ENCODE assay signal across 19 mouse cellular contexts in the genomic region with DNA sequence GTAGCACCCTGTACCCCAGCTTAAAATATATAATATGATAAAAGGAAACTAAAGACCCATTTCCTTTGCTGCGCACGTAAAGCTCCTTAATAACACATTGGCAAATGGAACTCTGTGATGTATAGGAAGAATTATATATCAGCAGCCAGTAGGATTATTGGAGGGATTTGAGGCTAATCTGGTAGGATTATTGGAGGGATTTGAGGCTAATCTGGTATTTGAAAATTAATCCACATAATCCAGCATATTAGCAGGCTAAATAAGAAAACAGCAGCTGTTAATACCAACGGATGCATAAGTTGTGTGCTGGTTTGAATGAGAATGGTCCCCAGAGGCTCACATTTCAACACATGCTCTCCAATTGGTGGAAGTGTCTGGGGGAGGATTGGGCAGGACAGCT.
A peak's percentile ranks its signal among the peaks of the same experiment; 100 is the strongest.
DNase-seq lines count a peak whose midpoint lies in the region; ATAC-seq and TF ChIP-seq lines count a peak whose summit lies in the region.
"Had no signal": no experiment of that assay in that cellular context is flagged by ENCODE, and none has a peak within 500 bp of the region (broad histone marks: within the 10 kb centered on the region; RNA-seq: fewer than 3 reads in every experiment).

No protein-coding gene starts in this region.

- no peaks in the 10 kb centered on the region for H3K4me1 ChIP-seq in midbrain, embryonic 16.5 days (ENCODE audit: control insufficient read depth, insufficient read depth, low read length)
- no peaks in the 10 kb centered on the region for H3K4me1 ChIP-seq in midbrain, postnatal 0 days (ENCODE audit: insufficient read depth, low read length)
- H3K4me1 ChIP-seq: embryonic facial prominence, embryonic 12.5 days; embryonic facial prominence, embryonic 15.5 days; hindbrain, embryonic 15.5 days had no signal

- peak; percentile 28 for DNase-seq in heart, adult 11 months
- DNase-seq in heart, postnatal 10 days = no peak
- DNase-seq in midbrain, postnatal 0 days (ENCODE audit: low spot score) = no peak
- peak; percentile 73 for DNase-seq in retina, postnatal 7 days (ENCODE audit: low read depth, low spot score)
- DNase-seq in testis, postnatal 10 days (ENCODE audit: low spot score) = no peak
- DNase-seq: adrenal gland, postnatal 10 days; adrenal gland, postnatal 36 days; cerebellum, adult 11 months; cerebellum, adult 2 months; cerebellum, adult 9-11 months; cerebellum, postnatal 25 days; gastrocnemius, postnatal 25 days; heart, postnatal 36 days had no signal

- H3K9ac ChIP-seq in midbrain, embryonic 16.5 days (ENCODE audit: low read depth, low read length) = no peak overlapping the region
- no peak overlapping the region for H3K9ac ChIP-seq in midbrain, postnatal 0 days (replicated peaks; ENCODE audit: low read length, poor library complexity, severe bottlenecking)
- H3K9ac ChIP-seq: embryonic facial prominence, embryonic 12.5 days; embryonic facial prominence, embryonic 15.5 days; hindbrain, embryonic 15.5 days had no signal

- H3K4me3 ChIP-seq in midbrain, embryonic 16.5 days (ENCODE audit: low read depth, low read length) = no peak overlapping the region
- no peak overlapping the region for H3K4me3 ChIP-seq in midbrain, postnatal 0 days (ENCODE audit: low read depth, low read length)
- H3K4me3 ChIP-seq: embryonic facial prominence, embryonic 12.5 days; embryonic facial prominence, embryonic 15.5 days; hindbrain, embryonic 15.5 days had no signal

- H3K27ac ChIP-seq in midbrain, embryonic 16.5 days (ENCODE audit: low read length) = no peak overlapping the region
- H3K27ac ChIP-seq in midbrain, postnatal 0 days (ENCODE audit: low read depth, low read length) = no peak overlapping the region
- H3K27ac ChIP-seq: embryonic facial prominence, embryonic 12.5 days; embryonic facial prominence, embryonic 15.5 days; hindbrain, embryonic 15.5 days had no signal

- 59% methylated on average over 3 of the region's 3 CpGs for WGBS in midbrain, embryonic 16.5 days
- WGBS in midbrain, postnatal 0 days = 47% methylated on average over 3 of the region's 3 CpGs

- no peaks in the 10 kb centered on the region for H3K27me3 ChIP-seq in midbrain, embryonic 16.5 days (ENCODE audit: control insufficient read depth, insufficient read depth, low read depth, low read length)
- no peaks in the 10 kb centered on the region for H3K27me3 ChIP-seq in midbrain, postnatal 0 days (ENCODE audit: insufficient read depth, low read length)
- H3K27me3 ChIP-seq: embryonic facial prominence, embryonic 12.5 days; embryonic facial prominence, embryonic 15.5 days; hindbrain, embryonic 15.5 days had no signal

- no peak overlapping the region for H3K4me2 ChIP-seq in midbrain, embryonic 16.5 days (ENCODE audit: low read length)
- no peak overlapping the region for H3K4me2 ChIP-seq in midbrain, postnatal 0 days (ENCODE audit: low read depth, low read length, poor library complexity, severe bottlenecking)
- H3K4me2 ChIP-seq: embryonic facial prominence, embryonic 12.5 days; embryonic facial prominence, embryonic 15.5 days; heart, embryonic 11.5 days; hindbrain, embryonic 15.5 days had no signal

- no peaks in the 10 kb centered on the region for H3K36me3 ChIP-seq in midbrain, embryonic 16.5 days (ENCODE audit: control insufficient read depth, insufficient read depth, low read length)
- H3K36me3 ChIP-seq in midbrain, postnatal 0 days (ENCODE audit: insufficient read depth, low read length) = no peaks in the 10 kb centered on the region
- H3K36me3 ChIP-seq: embryonic facial prominence, embryonic 12.5 days; embryonic facial prominence, embryonic 15.5 days; hindbrain, embryonic 15.5 days had no signal

- TF ChIP-seq CTCF in midbrain, postnatal 0 days (IDR thresholded peaks at IDR 0.05) = no peak

- 0 out of 2 replicates have a peak, but pooled peaks have one; percentile 17 for ATAC-seq in midbrain, embryonic 16.5 days
- no peak for ATAC-seq in midbrain, postnatal 0 days (ENCODE audit: low FRiP score)
- ATAC-seq: activated CD4-positive, CD25-positive, alpha-beta regulatory T cell, adult 4 months had no signal

- intact Hi-C loops in heart, postnatal 10 days (cut with DNase I) = no loop called here

- peaks cover 3% of the 10 kb centered on the region; the same call in 1 of the 2 replicates for H3K9me3 ChIP-seq in midbrain, embryonic 16.5 days (replicated peaks; ENCODE audit: control insufficient read depth, low read length, poor library complexity, severe bottlenecking)
- no peaks in the 10 kb centered on the region for H3K9me3 ChIP-seq in midbrain, postnatal 0 days (ENCODE audit: low read length)
- H3K9me3 ChIP-seq: embryonic facial prominence, embryonic 12.5 days; embryonic facial prominence, embryonic 15.5 days; hindbrain, embryonic 15.5 days had no signal

Comparison
In these comparisons a context has a peak if more than half of its experiments do, and no peak if none do; other contexts are left out.
1. DNase-seq: peak in heart, adult 11 months (single experiment) and retina, postnatal 7 days (single experiment); none in heart, postnatal 10 days (0 of 2), midbrain, postnatal 0 days (single experiment) and testis, postnatal 10 days (single experiment).